Mouse (Mus musculus) G1E (cell line): ENCODE data around the gene 4930432K21Rik. TPM values are rescaled to one million over a fixed set of nuclear protein-coding genes. Genes with fewer than 3 reads are reported as not detected.

ENCODE experiments used
- ATAC-seq: 2 replicates; pipeline ENCODE4 v1.8.0; 2016; ENCODE audit warnings: mild to moderate bottlenecking; ENCODE audit not compliant: insufficient number of reproducible peaks, poor library complexity, low FRiP score, severe bottlenecking; ENCODE audit errors: extremely low read depth
- DNase-seq: peaks from one replicate; pipeline ENCODE4 v3.0.0; 2012; ENCODE audit warnings: low spot score
- H3K27me3 ChIP-seq: 2 replicates; pipeline ENCODE4 v1.6.1; 2012; ENCODE audit warnings: mild to moderate bottlenecking, low read length, inconsistent platforms; ENCODE audit not compliant: insufficient read depth
- H3K36me3 ChIP-seq: replicated peaks from 2 replicates; pipeline ENCODE3; 2012; ENCODE audit warnings: mild to moderate bottlenecking, inconsistent platforms
- H3K4me1 ChIP-seq: 2 replicates; pipeline ENCODE4 v1.6.1; 2012; ENCODE audit warnings: low read depth, low read length, inconsistent platforms, mixed read lengths; ENCODE audit not compliant: insufficient read depth
- H3K4me3 ChIP-seq: 2 replicates; pipeline ENCODE4 v1.5.1; 2012; ENCODE audit warnings: low read depth, mild to moderate bottlenecking, inconsistent platforms, low read length, moderate library complexity, mixed read lengths
- H3K9me3 ChIP-seq: replicated peaks from 2 replicates; pipeline ENCODE4 v1.6.1; 2012; ENCODE audit warnings: inconsistent platforms
- CTCF ChIP-seq: IDR thresholded peaks from 2 replicates; pipeline ENCODE4 v1.5.1; 2012; ENCODE audit warnings: low read depth, low read length, inconsistent platforms, mixed read lengths
- GATA1 ChIP-seq: IDR thresholded peaks from 2 replicates; pipeline ENCODE4 v1.6.1; 2012; ENCODE audit warnings: borderline replicate concordance, low read length, inconsistent platforms, mixed read lengths
- GATA2 ChIP-seq: IDR thresholded peaks from 2 replicates; pipeline ENCODE4 v1.6.1; 2012; ENCODE audit warnings: low read depth, low read length, inconsistent platforms, borderline replicate concordance
- POLR2AphosphoS5 ChIP-seq: IDR thresholded peaks from 2 replicates; pipeline ENCODE4 v1.6.1; 2012; ENCODE audit warnings: low read depth, low read length, inconsistent platforms; ENCODE audit not compliant: insufficient replicate concordance
- TAL1 ChIP-seq: conservative IDR thresholded peaks from 2 replicates; pipeline ENCODE4 v1.6.1; 2012; ENCODE audit warnings: low read depth, low read length, inconsistent platforms, mixed read lengths
- polyA plus RNA-seq: library from polyadenylated mRNA; stranded (reverse); fragments of >175 nt; gene quantifications from 2 replicates; pipeline ENCODE4 v1.2.3, GENCODE M21; 2012
- total RNA-seq, 2 experiments: library from RNA; stranded (forward) in 1 of 2; stranded (reverse) in 1 of 2; fragments of 200-1000 nt in 1 of 2; fragments of >200 nt in 1 of 2; fragmentation: Nextera tagmentation in 1 of 2; gene quantifications; 2 replicates each; pipeline ENCODE4 v1.2.3; 2014 to 2017

4930432K21Rik gene
- total and polyA plus RNA-seq, 3 experiments, result 0.08 to 0.55 TPM; not detected in 1

DNA sequence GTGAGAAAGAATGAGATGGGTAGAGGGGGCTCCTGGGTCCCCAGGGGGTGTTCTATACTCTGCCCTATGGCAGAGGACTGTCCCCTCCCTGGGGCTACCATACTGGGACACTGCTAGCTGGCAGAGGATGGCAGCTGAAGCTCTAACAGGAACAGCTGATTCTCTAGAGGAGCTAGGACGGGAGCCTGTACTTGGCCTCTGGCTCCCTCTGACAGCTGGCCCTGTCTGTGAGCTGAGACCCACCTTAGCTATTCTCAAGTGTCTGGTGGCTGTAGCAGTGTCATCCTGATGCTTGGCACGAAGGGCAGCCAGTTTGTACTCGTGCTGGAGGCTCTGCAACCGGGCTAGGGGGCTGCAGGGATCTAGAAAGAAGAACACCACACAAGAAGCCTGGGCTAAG is 7.0 kb upstream of the 4930432K21Rik start:
- Histone ChIP-seq H3K36me3 (peaks cover 95% of the 10 kb centered on the region), H3K9me3 (no peaks in the 10 kb centered on the region), H3K4me3 (no peak overlapping the region), H3K27me3 (no peaks in the 10 kb centered on the region), H3K4me1 (0 out of 2 replicates have a peak, but pooled peaks cover 5% of the 10 kb centered on the region)
- DNase-seq, result no peak
- TF ChIP-seq GATA1, result no peak
- ATAC-seq, result no peak

DNA sequence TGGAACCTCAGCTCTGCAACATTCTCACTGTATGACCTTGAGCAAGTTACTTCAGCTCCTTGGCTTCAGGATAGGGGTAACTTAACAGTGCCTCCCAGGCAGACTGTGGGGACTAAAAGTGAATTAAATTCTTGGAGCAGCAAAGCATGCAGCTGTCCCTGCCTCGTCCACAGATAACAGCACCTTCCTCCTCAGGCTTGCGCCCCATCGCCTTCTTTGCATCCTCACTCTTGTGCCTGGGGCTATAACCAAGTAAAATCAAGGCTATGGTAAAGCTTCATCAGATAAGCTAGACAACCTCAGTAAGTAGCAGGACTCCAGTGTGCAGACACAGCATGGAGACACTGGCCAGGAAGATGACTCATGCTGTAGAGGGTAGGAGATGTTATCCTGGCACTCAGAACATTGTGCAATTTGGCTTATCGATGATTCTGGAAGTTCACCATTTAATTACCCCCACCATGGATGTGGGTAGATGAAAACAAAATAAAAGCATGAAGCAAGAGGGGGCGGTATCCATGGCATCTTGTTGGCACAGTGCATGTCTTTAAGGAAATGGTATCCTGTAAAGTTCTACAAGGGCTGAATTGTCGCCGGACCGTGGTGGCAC is 3.1 kb upstream of the 4930432K21Rik start:
- TF ChIP-seq POLR2AphosphoS5 (no peak), CTCF (no peak), GATA2 (no peak), GATA1 (no peak), TAL1 (no peak)
- DNase-seq (no peak), ATAC-seq (peak; percentile 37; the same call in 1 of the 2 replicates)
- H3K27me3 ChIP-seq, result peaks cover 7% of the 10 kb centered on the region; the same call in 1 of the 2 replicates
- no peaks in the 10 kb centered on the region for H3K9me3 ChIP-seq
- H3K36me3 ChIP-seq, result peaks cover 61% of the 10 kb centered on the region
- no peak overlapping the region for H3K4me3 ChIP-seq
- H3K4me1 ChIP-seq, result peaks cover 27% of the 10 kb centered on the region

DNA sequence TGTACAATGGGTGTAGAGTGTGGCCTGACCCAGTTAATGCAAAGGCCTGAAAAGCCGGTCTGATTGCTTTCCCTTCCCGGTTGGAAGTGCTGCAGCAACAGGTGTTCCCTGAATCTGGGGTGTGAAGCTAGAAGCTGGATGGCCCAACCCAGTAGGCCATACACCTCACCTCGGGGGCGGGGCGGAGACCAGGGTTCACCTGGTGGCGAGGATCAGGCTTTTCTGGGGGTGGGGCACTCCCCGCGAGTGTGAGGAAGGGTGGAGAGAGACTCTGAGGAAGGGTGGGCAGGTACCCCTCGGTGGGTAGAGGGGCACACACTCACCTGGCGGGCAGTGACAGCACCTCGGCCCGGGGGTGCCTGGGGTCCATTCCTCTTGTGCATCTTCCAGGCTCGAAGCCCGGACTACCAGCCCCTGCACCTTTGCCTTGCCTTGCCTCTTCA is 480 bp upstream of the 4930432K21Rik start:
- ATAC-seq (no peak), DNase-seq (no peak)
- H3K4me1 ChIP-seq, result peaks cover 27% of the 10 kb centered on the region
- peak overlapping the region; percentile 83 for H3K4me3 ChIP-seq
- no peaks in the 10 kb centered on the region for H3K9me3 ChIP-seq
- H3K36me3 ChIP-seq, result peaks cover 37% of the 10 kb centered on the region
- H3K27me3 ChIP-seq, result peaks cover 10% of the 10 kb centered on the region
- TF ChIP-seq TAL1, result no peak

DNA sequence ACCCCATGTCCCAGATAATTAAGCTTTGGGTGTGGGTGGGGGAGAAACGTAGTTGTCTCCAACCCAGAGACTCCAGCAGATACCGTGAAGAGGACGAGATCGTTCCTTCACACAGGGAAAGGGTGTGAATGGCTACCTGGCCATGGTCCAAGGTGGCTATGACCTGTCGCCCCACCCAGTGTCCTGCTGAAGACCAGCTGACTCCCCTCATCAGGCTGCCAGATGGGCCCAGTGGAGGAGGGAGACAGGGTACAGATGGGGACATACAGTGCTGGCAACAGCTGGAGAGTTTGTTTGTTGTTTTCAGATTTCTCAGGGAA is 666 bp downstream of the 4930432K21Rik start:
- Histone ChIP-seq H3K36me3 (peaks cover 26% of the 10 kb centered on the region), H3K4me3 (no peak overlapping the region), H3K4me1 (peaks cover 27% of the 10 kb centered on the region), H3K9me3 (no peaks in the 10 kb centered on the region), H3K27me3 (peaks cover 10% of the 10 kb centered on the region)
- DNase-seq (no peak), ATAC-seq (no peak)
- TF ChIP-seq POLR2AphosphoS5 (no peak), TAL1 (no peak), GATA2 (no peak), GATA1 (no peak), CTCF (no peak)

- ATAC-seq (no peak), DNase-seq (no peak)
- no peak for TF ChIP-seq GATA2
- TF ChIP-seq TAL1, result no peak
- TF ChIP-seq GATA1, result no peak
- no peak for TF ChIP-seq CTCF
- no peak for TF ChIP-seq POLR2AphosphoS5
- Histone ChIP-seq H3K36me3 (peaks cover 19% of the 10 kb centered on the region), H3K9me3 (no peaks in the 10 kb centered on the region), H3K4me1 (peaks cover 27% of the 10 kb centered on the region), H3K4me3 (no peak overlapping the region), H3K27me3 (peaks cover 10% of the 10 kb centered on the region)
Observed at GRCm38 (mm10) chr8:84149181-84149580, 1.4 kb downstream of the 4930432K21Rik start.

DNA sequence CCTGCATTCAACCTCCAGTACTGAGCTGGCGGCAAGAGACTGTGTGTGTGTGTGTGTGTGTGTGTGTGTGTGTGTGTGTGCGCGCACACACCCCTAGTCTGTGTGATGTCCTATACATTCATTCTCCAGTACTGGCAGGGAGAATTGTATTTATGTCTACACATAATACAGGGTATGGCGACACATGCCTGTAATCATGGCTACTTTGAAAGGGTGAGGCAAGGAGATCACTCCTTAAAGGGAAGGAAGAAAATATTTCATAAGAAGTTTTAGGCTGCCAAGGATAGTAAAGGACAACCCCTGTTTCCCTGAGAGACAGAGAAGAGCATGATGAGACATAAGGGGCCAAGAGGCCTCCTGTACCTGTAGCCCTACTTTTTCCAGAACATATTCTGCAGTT is 9.8 kb downstream of the 4930432K21Rik start:
- peaks cover 38% of the 10 kb centered on the region for H3K27me3 ChIP-seq
- no peak for TF ChIP-seq POLR2AphosphoS5
- TF ChIP-seq TAL1, result no peak
- TF ChIP-seq GATA2, result no peak
- no peak for TF ChIP-seq CTCF
- TF ChIP-seq GATA1, result no peak
- H3K36me3 ChIP-seq, result no peaks in the 10 kb centered on the region
- no peaks in the 10 kb centered on the region for H3K9me3 ChIP-seq
- no peaks in the 10 kb centered on the region for H3K4me1 ChIP-seq
- ATAC-seq (no peak), DNase-seq (no peak)
- no peak overlapping the region for H3K4me3 ChIP-seq

- no peaks in the 10 kb centered on the region for H3K9me3 ChIP-seq
- H3K27me3 ChIP-seq, result peaks cover 31% of the 10 kb centered on the region
- H3K4me3 ChIP-seq, result no peak overlapping the region
- H3K4me1 ChIP-seq, result no peaks in the 10 kb centered on the region
- no peak for TF ChIP-seq GATA2
- ATAC-seq, result no peak
- no peaks in the 10 kb centered on the region for H3K36me3 ChIP-seq
- DNase-seq, result no peak
Observed at GRCm38 (mm10) chr8:84167696-84168095, 19.9 kb downstream of the 4930432K21Rik start.
